Mouse (Mus musculus): ENCODE results near the gene Apbb2. TPM values are rescaled to one million over a fixed set of nuclear protein-coding genes. Genes with fewer than 3 reads are reported as not detected.
A peak's percentile ranks its signal among the peaks of the same experiment; 100 is the strongest.

Gene Apbb2
- polyA plus RNA-seq, 1 experiment from 2014 or later = 38.0 TPM

DNA sequence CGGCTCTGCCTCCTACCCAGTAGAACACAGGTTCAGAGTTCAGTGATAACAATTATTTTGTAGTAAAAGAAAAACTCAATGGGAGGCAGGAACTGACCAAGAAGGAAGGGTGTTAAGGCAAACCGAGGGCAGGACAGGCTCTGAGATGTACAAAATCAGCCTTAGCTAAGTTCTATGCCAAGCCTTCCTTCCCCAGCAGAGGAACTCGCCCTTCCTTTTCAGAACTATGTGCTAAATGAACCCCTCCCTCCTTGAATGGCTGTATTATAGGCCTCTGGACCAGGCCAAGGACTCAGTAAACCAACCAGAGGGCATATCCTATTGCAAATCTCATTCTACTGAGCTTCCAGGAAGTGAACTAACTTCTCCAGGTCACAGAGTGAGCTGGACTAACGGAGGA, 3.6 kb downstream of the Apbb2 start:
- no peaks in the 10 kb centered on the region for H3K27me3 ChIP-seq
- ATAC-seq (no peak), DNase-seq (ENCODE audit: low read depth, low spot score) (no peak)
- no peak for TF ChIP-seq CTCF (IDR thresholded peaks at IDR 0.05)
- in situ Hi-C loops (cut with MboI; ENCODE audit: low pct_unique_long_range_greater_than_20kb) = loop anchor here (5.0 to 25.0 kb wide), 3 partner anchors 63 to 228 kb away; no protein-coding TSS in a partner anchor
- ChIA-PET POLR2A (no interaction called here), CTCF (interaction anchor here (1.2 to 1.8 kb wide), 2 partner anchors 40 to 118 kb away, joined by 4 to 5 read pairs; no protein-coding TSS in a partner anchor)

DNA sequence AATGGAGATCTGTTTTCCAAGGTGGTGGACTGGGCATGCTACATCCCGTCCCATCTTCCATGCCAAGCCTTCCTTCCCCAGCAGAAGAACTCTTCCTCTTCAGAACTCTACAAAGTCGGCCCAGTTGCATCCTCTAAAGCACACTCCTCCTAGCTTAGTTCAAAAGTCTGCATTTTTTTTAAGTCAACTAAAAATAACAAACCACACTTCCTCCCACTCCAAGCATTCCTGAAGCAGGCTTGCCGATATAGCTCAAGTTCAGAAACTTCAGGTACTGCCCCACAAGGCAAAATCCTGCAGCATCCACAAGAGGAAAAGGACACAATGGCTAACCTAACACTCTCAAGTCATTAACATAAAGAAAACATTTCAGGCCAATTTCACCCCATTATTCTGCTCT, 4.9 kb downstream of the Apbb2 start:
- in situ Hi-C loops (cut with MboI; ENCODE audit: low pct_unique_long_range_greater_than_20kb) = loop anchor here (5.0 to 25.0 kb wide), 2 partner anchors 116 to 226 kb away; no protein-coding TSS in a partner anchor
- no peak for TF ChIP-seq CTCF (IDR thresholded peaks at IDR 0.05)
- no peaks in the 10 kb centered on the region for H3K27me3 ChIP-seq
- POLR2A ChIA-PET = interaction anchor here (0.6 kb wide), 1 partner anchor 351 kb away, joined by 6 read pairs; no protein-coding TSS in a partner anchor
- DNase-seq (ENCODE audit: low read depth, low spot score) (no peak), ATAC-seq (no peak)
- CTCF ChIA-PET = interaction anchor here (1.6 to 2.1 kb wide), 3 partner anchors 39 to 123 kb away, joined by 3 to 5 read pairs (median 4); no protein-coding TSS in a partner anchor

DNA sequence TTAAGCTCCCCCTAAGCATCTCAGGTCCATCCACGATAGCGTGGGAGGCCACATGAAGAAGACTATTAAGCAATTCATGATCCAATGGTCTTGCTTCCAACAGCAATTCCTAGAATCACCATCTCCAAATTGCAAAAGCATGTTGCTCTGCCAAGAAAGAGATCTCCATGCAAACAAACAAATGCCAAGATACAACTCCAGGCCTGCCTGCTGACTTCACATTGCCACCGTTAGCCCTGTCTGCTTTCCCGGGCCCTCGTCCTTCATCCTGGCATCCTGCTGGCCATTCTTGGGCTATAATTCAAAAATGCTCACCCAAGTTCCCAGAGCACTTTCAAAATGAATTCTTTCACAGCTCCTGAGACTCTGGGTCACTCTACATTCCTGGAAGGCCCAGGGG, 5.6 kb downstream of the Apbb2 start:
- in situ Hi-C loops (cut with MboI; ENCODE audit: low pct_unique_long_range_greater_than_20kb) = loop anchor here (5.0 to 25.0 kb wide), 2 partner anchors 116 to 226 kb away; no protein-coding TSS in a partner anchor
- CTCF ChIA-PET = interaction anchor here (0.8 to 2.1 kb wide), 5 partner anchors 34 to 122 kb away, joined by 3 to 6 read pairs (median 3); no protein-coding TSS in a partner anchor
- POLR2A ChIA-PET = interaction anchor here (0.6 to 1.2 kb wide), 3 partner anchors 20 to 116 kb away, joined by 3 to 5 read pairs (median 3); no protein-coding TSS in a partner anchor
- TF ChIP-seq CTCF (IDR thresholded peaks at IDR 0.05) = no peak
- ATAC-seq (peak; percentile 27), DNase-seq (ENCODE audit: low read depth, low spot score) (peak; percentile 55)
- H3K27me3 ChIP-seq = no peaks in the 10 kb centered on the region

DNA sequence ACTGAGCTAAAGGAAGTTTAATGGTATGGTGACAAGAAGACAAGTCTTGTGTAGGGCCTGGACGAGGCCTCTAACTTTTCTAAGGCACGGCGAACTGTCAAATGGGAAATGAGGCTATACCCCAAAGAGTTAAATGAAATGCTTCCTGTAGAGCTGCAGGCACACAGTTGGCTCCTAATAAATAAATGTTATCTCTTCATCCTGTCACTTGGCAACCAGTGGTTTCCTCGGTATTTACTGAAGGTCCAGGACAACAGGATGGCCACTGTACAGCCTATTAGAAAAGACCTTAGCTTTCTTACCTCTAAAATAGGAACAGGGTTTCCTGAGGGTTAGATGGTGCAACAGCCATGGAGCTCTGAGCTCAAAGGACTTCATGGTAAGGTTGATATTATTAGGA, 6.7 kb downstream of the Apbb2 start:
- TF ChIP-seq CTCF (IDR thresholded peaks at IDR 0.05) = no peak
- in situ Hi-C loops (cut with MboI; ENCODE audit: low pct_unique_long_range_greater_than_20kb) = loop anchor here (5.0 to 25.0 kb wide), 2 partner anchors 115 to 225 kb away; no protein-coding TSS in a partner anchor
- no peaks in the 10 kb centered on the region for H3K27me3 ChIP-seq
- DNase-seq (ENCODE audit: low read depth, low spot score) (no peak), ATAC-seq (no peak)
- CTCF ChIA-PET = interaction anchor here (1.0 to 2.1 kb wide), 8 partner anchors 11 to 226 kb away, joined by 3 to 6 read pairs (median 3); no protein-coding TSS in a partner anchor
- POLR2A ChIA-PET = no interaction called here

DNA sequence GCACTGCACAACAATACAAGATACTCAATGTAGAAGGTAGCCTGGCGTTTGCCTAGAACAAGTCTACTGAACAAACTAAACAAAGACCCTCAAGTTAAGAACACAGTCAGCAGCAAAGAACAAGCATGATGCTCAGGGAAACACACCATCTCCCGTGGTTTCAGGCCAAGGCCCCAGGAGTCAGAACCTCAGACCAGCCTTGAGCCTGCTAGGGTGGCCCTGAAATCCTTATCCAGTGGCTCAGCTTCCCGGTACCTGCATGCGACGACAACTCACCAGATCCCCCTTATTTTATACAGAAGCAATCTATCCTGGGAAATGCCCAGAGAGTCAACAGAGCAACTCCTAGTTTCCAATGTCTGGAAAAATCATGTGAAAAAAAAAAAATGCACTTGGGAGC, 7.2 kb downstream of the Apbb2 start:
- CTCF ChIA-PET = interaction anchor here (1.0 to 1.3 kb wide), 6 partner anchors 11 to 225 kb away, joined by 3 to 4 read pairs (median 3); no protein-coding TSS in a partner anchor
- no peak for TF ChIP-seq CTCF (IDR thresholded peaks at IDR 0.05)
- ATAC-seq (no peak), DNase-seq (ENCODE audit: low read depth, low spot score) (no peak)
- POLR2A ChIA-PET = no interaction called here
- in situ Hi-C loops (cut with MboI; ENCODE audit: low pct_unique_long_range_greater_than_20kb) = loop anchor here (5.0 to 25.0 kb wide), 2 partner anchors 114 to 224 kb away; no protein-coding TSS in a partner anchor
- H3K27me3 ChIP-seq = no peaks in the 10 kb centered on the region

DNA sequence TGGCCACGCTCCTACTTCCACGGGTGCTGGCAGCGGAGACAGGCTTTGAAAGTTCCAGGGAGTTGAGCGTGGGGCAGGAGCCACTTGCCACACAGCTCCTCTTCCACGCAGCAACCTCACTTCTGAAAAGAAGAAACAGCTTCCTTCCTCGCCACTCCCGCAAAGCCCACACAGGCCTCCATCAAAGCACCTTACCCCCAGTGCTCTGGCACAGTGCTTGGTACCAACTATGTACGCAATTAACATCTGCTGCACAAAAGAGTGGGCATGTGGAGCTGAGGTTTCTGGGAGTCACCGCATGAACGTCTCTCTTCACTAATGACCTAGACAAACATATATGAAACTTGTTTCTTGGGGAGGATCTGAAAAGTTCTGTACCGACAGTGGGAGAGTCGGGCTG, 8.3 kb downstream of the Apbb2 start:
- ATAC-seq (no peak), DNase-seq (ENCODE audit: low read depth, low spot score) (no peak)
- no peak for TF ChIP-seq CTCF (IDR thresholded peaks at IDR 0.05)
- in situ Hi-C loops (cut with MboI; ENCODE audit: low pct_unique_long_range_greater_than_20kb) = loop anchor here (5.0 to 25.0 kb wide), 2 partner anchors 113 to 223 kb away; no protein-coding TSS in a partner anchor
- POLR2A ChIA-PET = no interaction called here
- CTCF ChIA-PET = interaction anchor here (1.0 to 1.1 kb wide), 2 partner anchors 8 to 22 kb away, joined by 3 to 4 read pairs; partner anchors contain the start of gene Apbb2
- no peaks in the 10 kb centered on the region for H3K27me3 ChIP-seq

DNA sequence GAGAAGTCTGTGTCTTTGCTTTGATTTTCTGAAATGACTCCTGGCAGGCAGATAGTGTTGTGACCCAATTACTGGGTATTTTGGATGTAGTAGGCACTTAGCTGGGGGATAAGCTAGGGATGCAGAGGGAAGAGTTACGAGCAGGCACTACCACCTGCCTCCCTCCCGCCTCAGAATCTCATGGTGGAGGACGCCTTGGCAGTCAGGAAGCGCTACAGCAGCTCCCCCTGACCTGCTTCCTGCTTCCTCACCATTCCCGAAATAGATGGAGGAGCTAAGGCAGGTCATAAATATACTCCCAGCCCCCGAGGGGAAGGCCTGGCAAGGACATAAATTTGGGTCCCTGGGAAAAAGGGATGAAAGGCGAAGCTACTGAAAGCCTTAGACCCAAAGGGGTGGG, 9.3 kb downstream of the Apbb2 start:
- ChIA-PET CTCF (interaction anchor here (0.8 to 1.1 kb wide), 3 partner anchors 9 to 21 kb away, joined by 3 to 4 read pairs (median 3); partner anchors contain the start of gene Apbb2), POLR2A (interaction anchor here (0.7 kb wide), 1 partner anchor 66 kb away, joined by 3 read pairs; no protein-coding TSS in a partner anchor)
- TF ChIP-seq CTCF (IDR thresholded peaks at IDR 0.05) = no peak
- ATAC-seq (no peak), DNase-seq (ENCODE audit: low read depth, low spot score) (no peak)
- in situ Hi-C loops (cut with MboI; ENCODE audit: low pct_unique_long_range_greater_than_20kb) = loop anchor here (25.0 kb wide), 1 partner anchor 222 kb away; no protein-coding TSS in a partner anchor
- H3K27me3 ChIP-seq = no peaks in the 10 kb centered on the region

DNA sequence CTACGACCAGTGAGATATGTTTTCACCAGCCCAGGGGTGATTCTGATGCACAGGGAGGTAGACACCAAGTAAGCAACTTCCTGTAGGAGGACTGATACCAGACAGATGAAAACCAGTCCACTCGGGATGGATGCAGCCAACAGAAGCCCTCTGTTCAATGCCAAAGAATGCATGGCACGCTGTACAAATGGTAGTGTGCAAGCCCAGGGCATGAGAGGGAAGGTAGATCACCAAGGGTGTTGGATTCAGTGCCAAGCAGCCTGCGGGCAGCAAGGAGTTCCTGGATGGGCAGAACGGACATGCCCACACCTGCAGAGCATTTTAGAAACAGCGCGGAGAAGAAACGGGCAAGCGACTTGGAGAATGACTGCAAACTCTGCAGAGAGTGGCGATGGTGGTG, 10.8 kb downstream of the Apbb2 start:
- ATAC-seq = no peak
- DNase-seq (ENCODE audit: low read depth, low spot score) = no peak
- in situ Hi-C loops (cut with MboI; ENCODE audit: low pct_unique_long_range_greater_than_20kb) = loop anchor here (25.0 kb wide), 1 partner anchor 220 kb away; no protein-coding TSS in a partner anchor
- POLR2A ChIA-PET = no interaction called here
- H3K27me3 ChIP-seq = no peaks in the 10 kb centered on the region
- CTCF ChIA-PET = interaction anchor here (1.3 to 1.6 kb wide), 2 partner anchors 21 to 223 kb away, joined by 4 read pairs; no protein-coding TSS in a partner anchor
- TF ChIP-seq CTCF (IDR thresholded peaks at IDR 0.05) = no peak

DNA sequence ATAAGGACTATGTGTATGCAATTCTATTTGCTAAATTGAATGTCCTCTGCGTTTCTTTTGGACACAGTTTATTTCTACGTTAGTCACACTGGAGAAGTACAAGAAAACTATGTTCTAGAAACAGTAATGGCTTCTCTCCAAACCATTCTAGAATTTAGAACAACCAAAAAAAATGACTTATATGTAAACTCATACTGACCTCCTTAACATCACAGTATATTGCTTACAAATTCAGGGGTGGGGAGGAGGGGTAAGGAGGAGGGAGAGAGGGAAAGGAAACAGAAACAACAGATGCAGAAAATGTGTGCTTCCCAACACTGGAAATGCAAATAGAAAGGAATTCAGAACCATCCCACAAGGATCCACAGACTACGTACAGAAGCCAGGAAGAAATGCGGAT, 11.4 kb downstream of the Apbb2 start:
- DNase-seq (ENCODE audit: low read depth, low spot score) = no peak
- no peak for TF ChIP-seq CTCF (IDR thresholded peaks at IDR 0.05)
- ChIA-PET POLR2A (no interaction called here), CTCF (interaction anchor here (1.6 kb wide), 1 partner anchor 20 kb away, joined by 4 read pairs; no protein-coding TSS in a partner anchor)
- no peaks in the 10 kb centered on the region for H3K27me3 ChIP-seq
- no peak for ATAC-seq
- in situ Hi-C loops (cut with MboI; ENCODE audit: low pct_unique_long_range_greater_than_20kb) = loop anchor here (25.0 kb wide), 1 partner anchor 220 kb away; no protein-coding TSS in a partner anchor

DNA sequence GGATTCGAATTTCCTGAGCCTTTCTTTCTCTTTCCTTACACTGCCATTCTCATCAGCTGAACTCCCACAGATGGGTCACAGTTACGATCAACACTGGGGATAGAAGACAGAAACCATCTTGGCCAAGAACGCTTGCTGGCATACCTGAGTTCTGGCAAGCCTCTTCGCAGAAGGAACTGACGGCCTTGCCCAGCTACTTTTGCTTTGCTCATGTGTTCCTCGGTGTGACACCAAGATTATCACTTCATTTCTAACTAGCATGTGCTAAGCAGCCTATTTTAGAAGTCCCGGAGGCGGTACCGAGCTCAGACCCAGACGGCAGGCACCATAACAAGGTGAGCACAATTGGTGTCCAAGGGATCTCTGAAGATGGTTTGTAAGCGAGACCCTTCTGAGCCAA, 12.9 kb downstream of the Apbb2 start:
- in situ Hi-C loops (cut with MboI; ENCODE audit: low pct_unique_long_range_greater_than_20kb) = loop anchor here (25.0 kb wide), 1 partner anchor 218 kb away; no protein-coding TSS in a partner anchor

DNA sequence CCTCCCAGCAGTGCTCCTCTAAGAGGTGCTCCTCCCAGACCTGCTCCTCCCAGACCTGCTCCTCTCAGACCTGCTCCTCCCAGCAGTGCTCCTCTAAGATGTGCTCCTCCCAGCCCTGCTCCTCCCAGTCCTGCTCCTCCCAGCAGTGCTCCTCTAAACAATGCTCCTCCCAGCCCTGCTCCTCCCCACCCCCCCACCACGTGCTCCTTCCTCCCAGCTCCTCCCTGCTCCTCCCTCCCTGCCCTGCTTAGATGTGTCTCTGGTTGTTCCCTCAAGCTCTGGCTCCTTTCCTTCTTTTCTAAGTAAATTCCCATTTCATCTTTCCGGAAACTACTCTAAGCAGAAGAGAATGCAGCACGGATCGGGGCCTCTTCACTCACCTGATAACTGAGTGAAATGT, 14.2 kb downstream of the Apbb2 start:
- ATAC-seq = no peak
- H3K27me3 ChIP-seq = no peaks in the 10 kb centered on the region
- CTCF ChIA-PET = no interaction called here
- in situ Hi-C loops (cut with MboI; ENCODE audit: low pct_unique_long_range_greater_than_20kb) = loop anchor here (25.0 kb wide), 1 partner anchor 217 kb away; no protein-coding TSS in a partner anchor
- TF ChIP-seq CTCF (IDR thresholded peaks at IDR 0.05) = no peak
- POLR2A ChIA-PET = no interaction called here
- no peak for DNase-seq (ENCODE audit: low read depth, low spot score)

More for the DNA sequence above, 12.9 kb downstream of the Apbb2 start:
- DNase-seq (ENCODE audit: low read depth, low spot score) (no peak), ATAC-seq (no peak)
- H3K27me3 ChIP-seq = no peaks in the 10 kb centered on the region
- CTCF ChIA-PET = no interaction called here
- POLR2A ChIA-PET = interaction anchor here (0.5 kb wide), 1 partner anchor 35 kb away, joined by 3 read pairs; no protein-coding TSS in a partner anchor
- TF ChIP-seq CTCF (IDR thresholded peaks at IDR 0.05) = no peak
